Mouse (Mus musculus): ENCODE data around the gene Sorl1.

Gene Sorl1

DNA sequence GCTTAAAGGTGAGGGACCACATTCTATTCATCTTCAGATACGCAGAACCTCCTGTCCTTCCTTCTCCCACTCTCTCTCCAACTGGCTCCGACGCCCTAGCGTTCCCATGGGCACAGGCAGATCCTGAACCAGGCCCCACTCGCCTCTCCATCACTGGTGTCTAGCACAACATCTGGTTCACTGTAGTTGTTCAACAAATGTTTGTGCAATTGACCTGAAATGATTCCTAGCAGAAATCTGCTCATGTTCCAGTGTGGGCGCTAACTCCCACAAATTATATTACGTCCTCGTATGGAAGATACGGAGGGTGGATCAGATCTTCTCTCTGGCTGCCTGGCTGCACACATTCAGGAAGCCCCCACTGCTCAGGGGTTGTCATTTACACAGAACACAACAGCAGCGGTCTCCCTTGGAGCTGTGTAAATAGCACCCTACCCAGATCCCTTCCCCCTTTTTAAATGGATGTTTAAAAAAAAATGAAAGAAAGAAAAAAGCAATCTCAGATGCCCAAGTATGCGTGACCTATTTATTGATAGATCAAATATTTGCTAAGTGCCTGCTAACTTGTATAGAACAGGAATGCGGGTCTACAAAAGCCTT is 70.4 kb downstream of the Sorl1 start:
- DNase-seq (ENCODE audit: low spot score): no peak

DNA sequence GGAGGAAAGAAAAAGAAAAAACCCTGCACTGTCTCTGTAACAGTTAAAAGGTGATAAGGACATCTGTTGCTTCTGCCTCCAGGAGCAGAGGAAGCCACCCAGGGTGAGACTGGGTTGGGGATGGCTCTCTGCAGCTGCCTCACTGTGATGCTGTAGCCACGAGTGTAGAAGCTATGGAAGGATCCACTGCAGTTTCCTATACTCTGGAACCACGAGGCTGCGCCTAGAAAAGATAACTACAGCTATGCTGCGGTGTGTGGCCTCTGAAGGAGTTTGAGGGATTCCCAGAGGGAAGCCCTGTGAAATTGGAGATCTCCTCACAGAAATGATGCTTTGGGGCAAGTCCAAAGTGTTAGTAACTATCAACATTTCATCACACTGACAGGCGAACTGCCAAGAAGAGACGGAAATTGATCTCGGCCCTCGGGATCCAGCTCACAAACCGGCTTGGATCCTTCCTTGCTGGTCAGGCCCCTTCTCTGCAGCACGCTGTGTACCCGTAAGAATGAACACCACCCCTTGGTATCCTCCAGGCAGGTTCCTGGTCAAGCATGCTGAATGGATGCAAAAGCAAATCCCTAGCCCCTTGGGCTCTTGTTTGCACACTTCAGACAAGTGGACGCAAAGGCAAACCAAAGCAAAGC is 71.3 kb downstream of the Sorl1 start:
- DNase-seq (ENCODE audit: low spot score): no peak

DNA sequence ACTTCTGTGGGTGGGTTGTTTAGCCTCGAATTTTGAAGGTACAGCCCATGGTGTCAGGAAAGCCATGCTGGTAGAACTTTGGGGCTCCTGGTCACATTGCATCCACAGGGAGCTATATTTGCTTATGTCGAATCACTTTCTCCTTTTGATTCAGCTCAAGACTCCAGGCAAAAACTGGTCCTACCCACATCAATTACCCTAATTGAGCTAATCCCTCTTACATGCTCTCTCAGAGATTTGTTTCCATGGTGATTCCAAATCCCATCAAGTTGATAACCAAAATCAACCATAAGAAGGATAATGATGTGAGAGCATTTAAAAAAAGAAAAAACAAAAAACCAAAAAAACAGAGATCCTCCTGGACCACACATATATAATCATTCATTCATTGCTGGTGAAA is 75.6 kb downstream of the Sorl1 start:
- no peak for DNase-seq (ENCODE audit: low spot score)

DNA sequence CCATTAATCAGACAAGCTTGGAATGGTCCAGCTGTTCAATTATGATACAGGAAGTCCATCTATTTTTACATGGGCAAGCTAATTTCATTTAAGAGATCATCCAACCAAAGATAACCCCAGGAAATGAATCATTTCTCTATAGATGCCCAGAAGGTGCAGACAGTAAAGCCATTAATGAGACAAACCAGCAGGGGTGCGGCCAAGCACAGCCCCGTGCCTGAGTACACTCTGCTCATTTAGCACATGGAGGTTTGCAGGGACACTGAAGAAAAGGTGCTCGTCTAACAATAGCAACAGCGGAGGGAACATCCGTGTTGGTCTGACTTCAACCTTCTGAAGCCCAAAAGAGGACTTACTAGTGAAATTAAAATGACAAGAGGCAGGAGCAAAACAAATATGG is 76.3 kb downstream of the Sorl1 start:
- DNase-seq (ENCODE audit: low spot score): no peak

DNA sequence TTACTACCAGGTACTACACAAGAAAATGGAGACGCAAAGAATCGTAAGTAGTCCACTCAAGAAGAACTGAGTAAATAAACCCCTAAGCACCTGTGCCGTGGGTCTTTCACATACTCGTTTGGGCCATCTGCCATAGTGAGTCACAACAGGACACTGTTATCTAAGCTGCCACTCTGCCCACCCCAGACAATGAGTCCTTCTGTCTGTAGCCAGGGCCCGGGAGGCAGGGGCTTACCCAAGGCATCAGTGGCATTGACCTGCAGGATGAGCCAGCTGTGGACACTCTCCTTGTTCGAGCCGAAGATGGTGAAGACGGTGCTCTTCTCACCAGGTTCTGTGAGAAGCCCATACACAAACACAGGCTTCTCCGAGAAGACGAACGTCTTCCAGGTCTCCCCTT is 77.8 kb downstream of the Sorl1 start:
- DNase-seq (ENCODE audit: low spot score): no peak

DNA sequence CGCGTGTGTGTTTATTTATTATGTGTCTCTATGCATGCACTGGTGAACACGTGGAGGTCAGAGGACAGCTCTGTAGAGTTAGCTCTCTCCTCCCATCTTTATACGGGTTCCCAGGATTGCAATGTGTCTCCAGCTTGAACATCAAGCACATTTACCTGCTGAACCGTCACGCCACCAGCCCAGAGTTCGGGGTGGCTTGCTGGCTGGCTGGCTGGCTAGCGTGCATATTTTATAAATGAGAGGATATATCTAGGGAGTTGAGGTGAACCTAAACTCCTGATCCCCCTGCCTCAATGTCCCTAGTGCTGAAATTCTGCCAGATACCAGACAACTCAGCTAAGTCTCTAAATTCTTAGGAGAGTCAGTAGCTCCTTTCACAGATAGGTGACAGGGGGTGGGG is 79.4 kb downstream of the Sorl1 start:
- no peak for DNase-seq (ENCODE audit: low spot score)

DNA sequence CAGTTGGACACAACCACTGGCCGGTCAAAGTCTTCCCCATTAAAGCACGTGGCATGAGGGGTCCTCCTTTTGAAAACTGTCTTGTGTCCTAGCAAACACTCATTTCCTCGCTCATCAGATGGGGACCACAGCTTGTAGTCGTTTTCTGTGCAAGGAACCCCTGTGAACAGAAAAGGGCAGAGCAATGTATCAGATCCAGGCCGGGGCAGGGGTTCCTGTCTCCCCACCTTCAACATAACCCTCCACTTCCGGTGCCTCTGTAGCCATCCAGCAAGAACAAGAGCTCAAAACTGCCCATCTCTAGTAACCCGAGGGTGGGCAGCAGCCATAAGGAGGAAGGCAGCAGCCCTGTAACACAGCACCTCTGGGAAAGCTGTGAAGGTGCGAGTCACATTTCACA is 80.2 kb downstream of the Sorl1 start:
- DNase-seq (ENCODE audit: low spot score): no peak

DNA sequence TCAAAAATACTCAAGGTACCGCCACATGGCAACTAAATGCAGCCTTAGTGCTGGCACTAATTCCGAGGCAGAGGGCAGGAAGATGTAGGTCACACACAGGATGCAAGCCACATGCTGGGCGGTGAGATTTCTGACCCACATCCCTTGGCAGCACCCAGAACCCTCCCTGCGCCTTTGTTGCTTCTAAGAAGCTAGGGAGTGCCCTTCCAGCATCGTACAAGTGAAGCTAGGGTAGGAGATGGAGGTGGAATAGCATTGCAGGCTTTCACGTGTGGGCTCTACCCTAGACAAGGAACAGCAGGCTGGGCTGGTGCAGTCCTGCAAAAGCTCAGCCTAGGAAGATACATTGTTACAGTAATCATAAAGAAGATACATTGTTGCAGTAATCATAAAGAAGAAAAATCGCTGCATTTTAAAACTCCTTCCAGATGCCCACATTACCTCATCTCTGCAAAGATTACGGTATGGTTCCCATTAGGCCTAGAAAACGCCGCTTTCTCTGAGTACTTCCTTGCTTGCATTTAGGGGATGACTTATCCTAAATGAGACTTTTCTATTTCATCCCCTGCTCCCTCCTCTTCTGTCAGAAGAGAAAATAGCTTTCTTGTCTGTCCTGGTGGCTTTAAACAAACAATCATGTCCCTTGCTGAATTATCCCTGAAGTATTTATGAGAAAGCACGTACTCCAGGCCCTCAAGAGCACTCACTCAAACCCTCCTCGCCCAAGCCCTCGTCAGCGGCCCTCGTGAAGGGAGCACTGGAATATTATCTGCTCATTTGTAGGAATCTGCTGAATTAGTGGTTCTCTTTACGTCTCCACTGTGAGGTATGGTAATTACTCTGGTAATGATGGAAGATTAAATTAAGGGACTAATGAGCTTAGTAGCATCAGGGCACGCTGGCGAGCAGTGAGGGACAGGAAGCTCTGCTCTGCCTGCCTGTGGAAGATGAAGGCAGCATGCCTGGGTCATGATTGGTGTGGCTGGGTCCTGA is 84.8 kb downstream of the Sorl1 start:
- DNase-seq (ENCODE audit: low spot score): no peak

DNA sequence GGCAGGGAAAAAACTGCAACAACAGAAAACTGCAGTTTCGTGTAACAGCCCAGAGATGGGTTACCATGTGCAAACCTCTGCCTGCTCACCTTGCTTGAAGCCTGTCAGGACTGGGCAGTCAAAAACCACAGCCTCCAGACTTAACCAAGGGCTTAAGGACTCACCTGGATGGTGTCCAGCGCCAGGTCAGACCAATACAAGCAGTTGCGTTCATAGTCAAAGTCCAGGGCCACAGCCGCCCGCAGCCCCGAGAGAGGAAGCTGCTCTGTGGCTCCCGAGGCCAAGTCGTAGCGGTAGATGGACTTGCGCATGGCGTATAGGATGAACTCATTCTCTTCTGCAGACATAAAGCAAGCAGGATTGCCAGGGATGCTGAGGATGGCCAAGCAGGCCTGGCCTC is 87.2 kb downstream of the Sorl1 start:
- DNase-seq (ENCODE audit: low spot score): no peak

DNA sequence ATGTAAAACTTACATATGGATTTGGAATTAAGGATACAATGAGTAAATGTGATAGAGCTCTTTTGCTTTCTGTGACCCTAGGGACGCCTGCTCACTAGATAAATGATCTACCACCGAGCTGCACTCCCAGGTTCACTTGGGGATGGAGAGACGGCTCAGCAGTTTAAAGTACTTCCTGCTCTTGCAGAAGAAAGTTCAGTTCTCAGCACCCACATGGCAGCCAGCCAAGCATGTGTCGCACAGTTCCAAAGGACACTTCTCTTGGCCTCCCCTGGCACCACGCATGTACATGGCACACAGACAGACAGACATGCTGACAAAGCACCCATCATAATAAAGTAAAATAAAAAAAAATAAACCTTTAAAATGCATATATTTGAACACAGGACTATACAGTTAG is 88.1 kb downstream of the Sorl1 start:
- DNase-seq (ENCODE audit: low spot score): peak; percentile 60

DNA sequence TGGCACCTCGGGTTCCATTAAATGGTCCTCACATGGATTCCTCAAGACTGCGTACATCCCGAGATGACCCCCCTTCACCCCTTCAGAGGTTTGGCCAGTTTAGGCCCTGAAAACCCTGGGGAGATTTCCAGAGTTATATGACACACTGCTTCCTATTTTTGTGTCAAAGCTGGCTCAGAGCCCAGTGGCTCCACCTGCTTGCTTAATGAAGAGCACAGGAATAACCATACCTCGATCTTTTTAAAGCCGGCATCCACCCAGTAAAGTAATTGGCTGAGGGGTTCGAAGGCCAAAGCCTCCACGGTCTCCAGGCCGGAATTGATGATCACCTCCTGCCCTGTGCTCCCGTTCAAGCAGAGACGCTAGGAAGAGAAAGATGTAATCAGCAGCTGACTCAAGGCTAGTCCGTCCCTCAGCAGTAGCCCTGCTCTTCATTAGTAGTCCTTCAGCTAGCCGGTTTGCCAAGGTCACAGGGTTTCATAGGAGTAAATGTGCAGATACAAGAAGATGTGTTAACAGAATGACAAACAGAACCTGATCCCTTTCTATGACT is 88.8 kb downstream of the Sorl1 start:
- no peak for DNase-seq (ENCODE audit: low spot score)

DNA sequence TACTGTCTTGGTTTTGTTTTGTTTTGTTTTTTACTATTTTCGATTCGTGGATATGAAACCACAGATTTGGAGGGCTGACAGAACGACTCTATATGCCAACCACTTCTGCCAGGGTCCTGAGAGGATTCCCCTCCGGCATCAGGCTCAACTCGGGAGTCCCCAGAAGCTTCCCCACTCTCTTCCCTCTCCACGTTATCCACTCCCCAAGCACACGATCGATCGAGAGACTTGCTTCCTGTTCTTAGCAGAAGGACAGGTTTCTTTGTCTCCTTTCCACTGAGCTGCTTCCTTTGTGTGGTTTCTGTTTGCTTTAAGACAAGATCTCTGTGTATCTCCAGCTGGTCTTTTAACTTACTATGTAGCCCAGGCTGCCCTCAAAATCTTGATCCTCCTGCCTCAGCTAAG is 90.0 kb downstream of the Sorl1 start:
- no peak for DNase-seq (ENCODE audit: low spot score)

DNA sequence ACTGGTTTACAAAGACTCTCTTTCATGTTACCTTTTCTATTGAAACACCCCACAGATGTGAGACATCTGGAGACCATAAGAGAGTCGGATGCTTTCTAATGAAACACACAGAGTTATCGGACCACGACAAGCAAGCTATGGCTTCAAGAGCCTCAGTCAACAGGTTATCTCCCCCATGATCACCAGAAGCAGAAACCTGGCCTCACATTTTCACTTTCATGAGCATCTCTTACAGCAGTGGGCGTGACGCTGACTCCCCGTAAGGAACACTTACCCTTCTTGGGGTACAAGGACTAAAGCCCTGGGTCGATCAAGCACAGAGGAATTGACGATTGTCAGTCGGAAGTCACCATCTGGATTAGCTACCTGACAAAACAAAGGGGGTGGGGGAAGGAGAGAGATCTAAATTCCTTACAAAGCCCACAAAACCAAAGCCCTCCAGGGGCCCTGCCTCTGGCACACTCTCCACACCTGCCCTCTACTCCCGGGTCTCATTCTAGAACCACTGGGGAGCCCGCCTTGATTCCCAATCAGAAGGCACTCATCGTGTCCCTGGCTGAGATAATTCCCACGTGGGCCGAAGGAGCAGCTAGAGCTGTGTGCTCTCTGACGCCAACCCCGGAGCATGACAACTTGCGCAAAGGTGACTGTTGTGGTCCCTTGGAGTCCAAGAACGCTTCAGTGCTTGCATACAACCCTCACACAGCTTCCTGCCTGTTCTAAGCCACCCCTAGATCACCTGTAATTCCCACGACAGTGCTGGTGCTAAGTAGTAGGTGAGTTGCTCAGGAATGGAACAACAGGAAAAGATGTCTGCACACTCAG is 90.6 kb downstream of the Sorl1 start:
- DNase-seq (ENCODE audit: low spot score): no peak

DNA sequence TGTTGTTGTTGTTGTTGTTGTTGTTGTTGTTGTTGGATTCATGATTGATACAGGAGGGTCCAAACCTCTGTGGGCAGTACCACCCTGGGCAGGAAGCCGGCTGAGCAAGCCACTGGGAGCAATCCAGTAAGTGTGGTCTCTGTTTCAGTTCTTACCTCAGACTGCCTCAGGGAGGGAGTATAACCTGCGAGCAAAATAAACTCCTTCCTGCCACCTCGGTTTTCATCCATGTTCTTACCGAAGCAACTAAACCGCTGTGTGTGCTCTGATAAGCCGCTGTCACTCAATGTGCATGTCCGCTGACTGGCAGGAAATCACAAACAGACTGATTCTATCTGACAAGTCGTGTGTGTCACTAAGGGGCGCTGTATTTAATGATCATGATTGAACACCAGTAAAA is 91.7 kb downstream of the Sorl1 start:
- no peak for DNase-seq (ENCODE audit: low spot score)

DNA sequence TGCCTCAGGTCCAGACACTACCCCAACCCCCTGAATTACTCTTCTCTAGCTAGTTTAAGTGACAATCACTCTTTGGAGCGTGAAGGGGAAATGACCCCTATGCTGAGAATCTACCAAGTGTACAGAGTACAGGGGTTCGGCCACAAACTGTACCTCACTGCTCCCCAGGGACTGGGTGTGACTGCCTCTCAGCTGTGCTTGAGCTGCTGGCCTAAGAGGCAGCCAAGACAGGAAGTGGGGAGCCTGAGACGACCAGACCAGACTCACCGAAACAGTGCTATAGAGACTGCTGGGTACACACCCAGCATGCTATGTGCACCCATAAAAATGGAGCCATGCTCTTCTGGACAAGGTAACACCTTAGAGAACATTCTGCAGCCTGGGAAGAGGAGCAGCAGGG is 95.3 kb downstream of the Sorl1 start:
- DNase-seq (ENCODE audit: low spot score): no peak

DNA sequence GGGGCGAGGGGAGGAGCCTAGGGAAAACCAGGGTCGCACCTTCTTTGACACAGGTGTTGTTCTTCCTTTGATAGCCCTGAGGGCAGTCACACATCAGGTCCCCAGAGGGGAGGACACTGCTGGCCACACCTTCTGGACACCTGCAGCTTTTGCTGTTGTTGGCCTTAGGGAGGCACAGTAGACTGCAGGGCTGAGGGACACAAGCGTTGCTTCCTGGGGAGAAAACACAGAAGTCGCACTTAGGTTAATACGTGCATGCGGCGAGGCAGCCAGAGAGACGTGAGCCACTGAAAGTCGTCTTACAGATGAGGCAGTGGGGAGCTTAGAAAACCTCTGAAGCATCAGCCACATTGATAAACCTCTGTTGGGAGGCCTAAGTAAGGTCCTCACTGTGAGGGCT is 99.8 kb downstream of the Sorl1 start:
- DNase-seq (ENCODE audit: low spot score): no peak

DNA sequence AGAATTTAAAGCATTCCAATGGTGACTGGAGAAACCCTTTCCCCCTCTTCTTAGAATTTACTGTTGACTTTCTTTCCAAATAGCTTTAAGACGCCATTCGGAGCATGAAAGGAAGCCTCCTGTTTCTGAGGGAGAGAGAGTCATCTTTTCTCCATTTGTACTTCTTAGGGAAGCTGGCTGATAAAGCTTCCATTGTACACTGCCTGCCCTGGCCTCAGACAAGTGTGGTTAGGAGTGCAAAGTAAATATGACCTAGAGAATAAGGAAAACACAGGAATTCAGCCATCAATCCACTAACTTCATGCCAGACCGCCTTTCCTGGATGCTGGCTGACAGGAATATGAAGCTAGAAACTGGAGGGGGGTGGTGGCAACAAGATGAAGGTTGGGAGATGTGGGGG is 100.7 kb downstream of the Sorl1 start:
- DNase-seq (ENCODE audit: low spot score): no peak

DNA sequence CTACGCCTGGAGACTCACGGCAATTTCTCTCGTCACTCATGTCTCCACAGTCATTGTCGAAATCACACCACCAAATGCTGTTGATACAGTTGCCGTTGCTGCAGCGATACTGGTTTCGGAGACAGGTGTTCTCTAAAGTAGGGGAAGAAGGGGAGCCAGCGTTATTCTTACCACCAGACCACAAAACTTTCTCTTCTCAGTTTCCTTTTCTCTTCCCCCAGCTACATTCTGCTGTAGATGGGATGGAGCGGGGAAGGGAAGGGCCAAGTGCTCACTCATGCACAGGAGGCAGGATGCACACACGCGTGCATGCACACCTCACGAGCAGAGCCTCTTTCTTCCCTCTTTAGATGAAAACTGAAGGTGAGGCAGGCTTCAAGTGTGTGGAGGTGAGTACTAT is 101.8 kb downstream of the Sorl1 start:
- no peak for DNase-seq (ENCODE audit: low spot score)

DNA sequence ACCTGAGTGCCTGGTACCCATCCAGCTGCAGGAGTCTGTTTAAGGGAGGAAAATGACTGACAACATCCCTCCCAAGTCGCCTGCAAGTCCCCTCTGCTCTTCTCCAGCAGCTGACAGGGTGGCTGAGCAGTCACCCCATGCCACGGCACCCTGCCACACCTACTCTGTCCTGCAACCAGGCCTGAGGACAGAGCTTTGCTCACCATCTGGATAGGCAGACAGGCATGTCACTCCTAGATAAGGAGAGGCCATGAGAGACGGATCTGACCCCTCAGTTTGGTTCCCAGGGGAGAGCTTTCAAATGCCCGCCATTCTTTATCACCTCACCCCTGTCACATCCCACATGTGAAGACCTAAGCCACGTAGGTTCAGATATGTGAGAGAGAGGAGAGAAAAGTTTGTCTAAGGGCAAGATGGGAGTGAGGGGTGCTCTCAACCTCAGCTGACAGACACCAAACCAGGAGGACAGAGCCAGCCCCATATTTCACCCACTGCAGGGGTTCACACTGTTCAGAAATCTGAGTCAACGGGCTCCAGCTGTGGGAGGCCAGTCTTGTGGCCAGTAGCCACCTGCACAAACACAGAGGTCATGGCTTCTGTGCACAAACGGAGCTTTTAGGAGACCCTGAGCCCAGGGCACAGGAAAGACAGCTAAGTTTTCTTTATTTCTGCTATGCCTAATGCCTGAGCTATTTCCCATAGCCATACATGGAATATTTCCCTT is 104.6 kb downstream of the Sorl1 start:
- DNase-seq (ENCODE audit: low spot score): peak; percentile 45

DNA sequence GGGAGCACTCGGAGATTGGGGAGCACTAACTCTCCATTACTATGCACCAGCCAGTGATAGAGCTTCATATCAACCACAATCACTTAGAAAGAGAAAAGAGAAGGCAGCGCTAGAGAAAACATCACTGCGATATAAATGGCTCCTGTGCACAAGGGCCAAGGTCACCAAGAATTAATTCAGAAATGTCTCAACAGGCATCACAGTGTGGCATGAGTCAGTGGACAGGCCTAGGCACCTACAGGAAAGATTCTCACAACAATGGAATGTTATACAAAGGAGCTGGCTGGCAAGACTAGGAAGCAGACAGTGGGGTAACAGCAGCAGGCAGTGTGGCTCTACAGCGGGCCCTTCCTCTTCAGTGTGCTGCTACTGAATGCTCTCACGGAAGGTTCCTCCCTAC is 115.6 kb downstream of the Sorl1 start:
- no peak for DNase-seq (ENCODE audit: low spot score)

DNA sequence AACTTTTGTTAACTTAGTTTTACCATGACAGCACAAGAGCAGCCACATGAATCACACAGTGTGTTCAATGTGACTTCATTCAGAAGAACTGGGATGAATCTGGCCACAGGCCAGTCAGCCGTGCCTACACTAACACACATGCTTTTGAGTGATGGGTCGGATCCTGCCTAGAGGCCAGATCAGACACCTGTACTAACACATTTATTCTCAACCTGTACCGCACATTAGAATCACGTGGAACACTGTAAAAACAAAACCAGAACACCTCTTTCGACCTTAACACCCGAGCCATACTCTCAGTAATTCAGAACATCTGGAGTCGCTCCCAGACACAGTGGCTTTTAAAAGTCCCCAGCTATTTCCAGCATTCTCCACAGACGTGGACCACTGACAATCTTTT is 119.0 kb downstream of the Sorl1 start:
- no peak for DNase-seq (ENCODE audit: low spot score)
